ENCODE assay signal across 12 mouse cellular contexts in the genomic region with DNA sequence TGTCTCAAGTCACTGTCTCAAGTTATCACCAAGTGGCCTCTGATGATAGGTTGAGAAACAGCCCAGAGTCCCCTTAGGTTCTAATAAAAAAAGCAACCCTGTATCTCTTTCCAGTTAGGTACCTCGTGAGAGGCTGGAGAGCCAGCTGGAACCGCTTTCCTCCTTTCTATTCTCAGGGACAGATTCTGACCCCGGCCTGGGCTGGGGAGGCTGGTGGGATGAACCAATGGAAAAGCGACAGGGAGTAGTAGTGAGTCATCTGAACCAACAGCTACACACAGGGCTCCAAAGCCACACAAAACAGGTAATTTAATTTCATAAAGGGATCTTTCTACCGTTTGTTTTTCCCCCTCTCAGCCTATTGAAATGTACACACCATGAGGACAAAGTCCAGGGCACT. TPM values are rescaled to one million over a fixed set of nuclear protein-coding genes. Genes with fewer than 3 reads are reported as not detected.
DNase-seq lines count a peak whose midpoint lies in the region; ATAC-seq and TF ChIP-seq lines count a peak whose summit lies in the region.
"Had no signal": no experiment of that assay in that cellular context is flagged by ENCODE, and none has a peak within 500 bp of the region (broad histone marks: within the 10 kb centered on the region; RNA-seq: fewer than 3 reads in every experiment).

No protein-coding gene starts in this region.

- DNase-seq in forebrain, postnatal 0 days = no peak
- DNase-seq in testis, postnatal 10 days (ENCODE audit: low spot score) = no peak
- no peak for DNase-seq in left cerebral cortex, adult 2 months (ENCODE audit: extremely low spot score in 1 of 2, low spot score in 2 of 2)
- no peak for DNase-seq in right cerebral cortex, adult 18-20 months
- DNase-seq: kidney, adult 18-20 months; lung, embryonic 14.5 days had no signal

- intact Hi-C loops in left cerebral cortex, adult 2 months (cut with DNase I) = no loop called here

- H3K4me3 ChIP-seq in forebrain, embryonic 12.5 days (replicated peaks) = no peak overlapping the region
- H3K4me3 ChIP-seq in forebrain, postnatal 0 days (ENCODE audit: low read depth, low read length) = no peak overlapping the region
- no peak overlapping the region for H3K4me3 ChIP-seq in neural tube, embryonic 12.5 days
- H3K4me3 ChIP-seq in neural tube, embryonic 15.5 days (replicated peaks) = no peak overlapping the region
- H3K4me3 ChIP-seq in intestine, embryonic 15.5 days (replicated peaks) = no peak overlapping the region
- no peak overlapping the region for H3K4me3 ChIP-seq in left cerebral cortex, adult 2 months

- H3K27ac ChIP-seq in forebrain, embryonic 12.5 days = peak overlapping the region; percentile 76
- H3K27ac ChIP-seq in forebrain, postnatal 0 days (ENCODE audit: low read depth, low read length) = no peak overlapping the region
- peak overlapping the region; percentile 7; the same call in 1 of the 2 replicates for H3K27ac ChIP-seq in neural tube, embryonic 12.5 days
- no peak overlapping the region; the same call in 1 of the 2 replicates for H3K27ac ChIP-seq in neural tube, embryonic 15.5 days (replicated peaks)
- H3K27ac ChIP-seq in intestine, embryonic 15.5 days = no peak overlapping the region
- no peak overlapping the region for H3K27ac ChIP-seq in left cerebral cortex, adult 2 months

- H3K36me3 ChIP-seq in forebrain, embryonic 12.5 days (replicated peaks) = no peaks in the 10 kb centered on the region
- no peaks in the 10 kb centered on the region for H3K36me3 ChIP-seq in forebrain, postnatal 0 days (ENCODE audit: insufficient read depth)
- no peaks in the 10 kb centered on the region for H3K36me3 ChIP-seq in neural tube, embryonic 12.5 days
- H3K36me3 ChIP-seq in neural tube, embryonic 15.5 days = no peaks in the 10 kb centered on the region
- H3K36me3 ChIP-seq in intestine, embryonic 15.5 days = no peaks in the 10 kb centered on the region

- H3K9ac ChIP-seq in forebrain, embryonic 12.5 days = no peak overlapping the region
- no peak overlapping the region for H3K9ac ChIP-seq in forebrain, postnatal 0 days
- no peak overlapping the region for H3K9ac ChIP-seq in neural tube, embryonic 12.5 days
- no peak overlapping the region for H3K9ac ChIP-seq in neural tube, embryonic 15.5 days (replicated peaks)
- no peak overlapping the region for H3K9ac ChIP-seq in intestine, embryonic 15.5 days
- H3K9ac ChIP-seq: lung, embryonic 14.5 days had no signal

- WGBS in forebrain, embryonic 12.5 days = 35% methylated on average over 5 of the region's 5 CpGs
- 31% methylated on average over 5 of the region's 5 CpGs for WGBS in forebrain, postnatal 0 days
- WGBS in neural tube, embryonic 12.5 days = 63% methylated on average over 5 of the region's 5 CpGs
- WGBS in neural tube, embryonic 15.5 days = 42% methylated on average over 5 of the region's 5 CpGs
- WGBS in intestine, embryonic 15.5 days = 38% methylated on average over 5 of the region's 5 CpGs

- ATAC-seq in forebrain, embryonic 12.5 days (ENCODE audit: low FRiP score) = no peak
- no peak; the same call in 1 of the 2 replicates for ATAC-seq in forebrain, postnatal 0 days
- ATAC-seq in neural tube, embryonic 12.5 days (ENCODE audit: low FRiP score, low read depth) = no peak
- no peak for ATAC-seq in neural tube, embryonic 15.5 days (ENCODE audit: low FRiP score)
- peak; percentile 90 for ATAC-seq in intestine, embryonic 15.5 days

- H3K4me1 ChIP-seq in forebrain, embryonic 12.5 days = peaks cover 38% of the 10 kb centered on the region
- peaks cover 13% of the 10 kb centered on the region; the same call in 1 of the 2 replicates for H3K4me1 ChIP-seq in forebrain, postnatal 0 days (ENCODE audit: insufficient read depth)
- peaks cover 28% of the 10 kb centered on the region for H3K4me1 ChIP-seq in neural tube, embryonic 12.5 days
- peaks cover 17% of the 10 kb centered on the region for H3K4me1 ChIP-seq in neural tube, embryonic 15.5 days
- H3K4me1 ChIP-seq in intestine, embryonic 15.5 days (replicated peaks) = 0 out of 2 replicates have a peak, but pooled peaks cover 3% of the 10 kb centered on the region

- TF ChIP-seq CTCF in forebrain, postnatal 0 days (IDR thresholded peaks at IDR 0.05; ENCODE audit: low read depth) = no peak
- TF ChIP-seq CTCF in left cerebral cortex, adult 2 months (IDR thresholded peaks at IDR 0.05) = no peak

- no peaks in the 10 kb centered on the region for H3K9me3 ChIP-seq in forebrain, embryonic 12.5 days
- H3K9me3 ChIP-seq in forebrain, postnatal 0 days (ENCODE audit: low read length) = no peaks in the 10 kb centered on the region
- no peaks in the 10 kb centered on the region for H3K9me3 ChIP-seq in neural tube, embryonic 12.5 days
- H3K9me3 ChIP-seq in neural tube, embryonic 15.5 days (replicated peaks) = no peaks in the 10 kb centered on the region
- no peaks in the 10 kb centered on the region for H3K9me3 ChIP-seq in intestine, embryonic 15.5 days

- no peak overlapping the region for H3K4me2 ChIP-seq in forebrain, embryonic 12.5 days
- no peak overlapping the region for H3K4me2 ChIP-seq in forebrain, postnatal 0 days (ENCODE audit: low read depth)
- H3K4me2 ChIP-seq in neural tube, embryonic 12.5 days (replicated peaks) = no peak overlapping the region
- H3K4me2 ChIP-seq in neural tube, embryonic 15.5 days = no peak overlapping the region
- no peak overlapping the region for H3K4me2 ChIP-seq in intestine, embryonic 15.5 days (replicated peaks)
- H3K4me2 ChIP-seq: lung, embryonic 14.5 days had no signal

- H3K27me3 ChIP-seq in forebrain, embryonic 12.5 days = no peaks in the 10 kb centered on the region
- no peaks in the 10 kb centered on the region for H3K27me3 ChIP-seq in forebrain, postnatal 0 days (ENCODE audit: insufficient read depth, low read length)
- no peaks in the 10 kb centered on the region for H3K27me3 ChIP-seq in neural tube, embryonic 12.5 days (replicated peaks)
- H3K27me3 ChIP-seq in neural tube, embryonic 15.5 days (replicated peaks) = no peaks in the 10 kb centered on the region
- no peaks in the 10 kb centered on the region for H3K27me3 ChIP-seq in intestine, embryonic 15.5 days (replicated peaks)

RNA-seq across cellular contexts. Expression of a gene that starts 56.7 kb away (rescaled TPM):
- polyA plus RNA-seq in forebrain, embryonic 12.5 days (2016; fragmentation: Nextera tagmentation; extraction: Ambion mirVana) = 11.9 and 13.4 TPM in 2 replicates
- 16.8 and 30.8 TPM in 2 replicates for total RNA-seq in forebrain, postnatal 0 days (2014; rRNA removed)
- 4.6 and 4.8 TPM in 2 replicates for polyA plus RNA-seq in forebrain, postnatal 0 days (2015; fragmentation: Nextera tagmentation; extraction: Ambion mirVana)
- 8.4 and 9.3 TPM in 2 replicates for polyA plus RNA-seq in neural tube, embryonic 12.5 days (2016; fragmentation: Nextera tagmentation; extraction: Ambion mirVana)
- 0.93 and 1.2 TPM in 2 replicates for polyA plus RNA-seq in neural tube, embryonic 15.5 days (2015; fragmentation: Nextera tagmentation; extraction: Ambion mirVana)
- 1.1 TPM in 2 replicates for polyA plus RNA-seq in intestine, embryonic 15.5 days (2015; fragmentation: Nextera tagmentation; extraction: Ambion mirVana)
- total RNA-seq in left cerebral cortex, adult 2 months (2021) = 1 to 10 TPM; 4.8 to 6.1 TPM
- total RNA-seq: gastrocnemius, adult 8-10 months; monocyte, adult 5-6 weeks had no signal

Comparison
In these comparisons a context has a peak if more than half of its experiments do, and no peak if none do; other contexts are left out.
1. H3K27ac ChIP-seq: peak in forebrain, embryonic 12.5 days (single experiment) and neural tube, embryonic 12.5 days (single experiment); none in forebrain, postnatal 0 days (single experiment), neural tube, embryonic 15.5 days (single experiment), intestine, embryonic 15.5 days (single experiment) and left cerebral cortex, adult 2 months (single experiment).